Mouse (Mus musculus) heart, adult 2 months (tissue): ENCODE data around the gene Tmcc2. TPM values are rescaled to one million over a fixed set of nuclear protein-coding genes. Genes with fewer than 3 reads are reported as not detected.
A peak's percentile ranks its signal among the peaks of the same experiment; 100 is the strongest.

Experiments used
- DNase-seq, 2 experiments: peaks; one replicate each; pipeline ENCODE4 v3.0.0; 2021
- H3K27ac ChIP-seq: fragments of 200-600 bp; 2 replicates; pipeline ENCODE4 v1.8.1; 2022
- H3K27me3 ChIP-seq: fragments of 200-500 bp; 2 replicates; pipeline ENCODE4 v1.6.1; 2012; ENCODE audit warnings: mild to moderate bottlenecking, low read length, inconsistent platforms, mixed read lengths; ENCODE audit not compliant: control insufficient read depth, insufficient read depth
- H3K36me3 ChIP-seq: fragments of 200-500 bp; 2 replicates; pipeline ENCODE4 v1.6.1; 2012; ENCODE audit warnings: low read length, inconsistent platforms; ENCODE audit not compliant: control insufficient read depth, insufficient read depth
- H3K4me1 ChIP-seq: fragments of 200-500 bp; 2 replicates; pipeline ENCODE4 v1.6.1; 2011; ENCODE audit warnings: low read length; ENCODE audit not compliant: control insufficient read depth, insufficient read depth
- H3K4me3 ChIP-seq: fragments of 200-600 bp; 2 replicates; pipeline ENCODE4 v1.8.1; 2022
- H3K79me2 ChIP-seq: fragments of 200-500 bp; replicated peaks from 2 replicates; pipeline ENCODE4 v1.6.1; 2012; ENCODE audit warnings: mild to moderate bottlenecking, inconsistent platforms, low read length, moderate library complexity, mixed read lengths; ENCODE audit not compliant: control insufficient read depth, insufficient read depth
- H3K9ac ChIP-seq: fragments of 200-500 bp; 2 replicates; pipeline ENCODE4 v1.6.1; 2012; ENCODE audit warnings: low read depth, mild to moderate bottlenecking, control low read depth, inconsistent platforms, low read length, mixed read lengths
- CTCF ChIP-seq: fragments of 200-600 bp; IDR thresholded peaks from 2 replicates; pipeline ENCODE4 v1.8.1; 2022; ENCODE audit warnings: antibody characterized with exemption, mild to moderate bottlenecking, moderate library complexity
- EP300 ChIP-seq: fragments of 200-500 bp; IDR thresholded peaks from 2 replicates; pipeline ENCODE4 v1.6.1; 2011; ENCODE audit warnings: low read depth, low read length, control low read depth; ENCODE audit not compliant: insufficient read depth
- POLR2A ChIP-seq: fragments of 200-500 bp; IDR thresholded peaks from 2 replicates; pipeline ENCODE4 v1.6.1; 2011; ENCODE audit warnings: mild to moderate bottlenecking, low read depth, low read length, control low read depth; ENCODE audit not compliant: insufficient read depth
- WGBS: fragments of 180-500 bp; shearing (Covaris S2); methylation state at CpG from one replicate; pipeline ENCODE4 v1.1.7; 2018; 5-methylcytosine and 5-hydroxymethylcytosine counted together
- intact Hi-C: fragments of 180-260 bp; cut with DNase I; formaldehyde crosslinking; loops from one replicate; pipeline ENCODE4 v1.15.1; 2025
- polyA plus RNA-seq: library from polyadenylated mRNA; depleted of rRNA; stranded (reverse); fragments of >200 nt; gene quantifications from 2 replicates; pipeline ENCODE4 v1.2.3, GENCODE M21; 2012
- total RNA-seq, 2 experiments: library from RNA; stranded (reverse); gene quantifications; 2 replicates each; pipeline ENCODE4 v1.2.3; 2021

Tmcc2 gene
- total and polyA plus RNA-seq, 3 experiments, result 17.5 to 25.4 (median 21.9) TPM

GRCm38 (mm10) chr1:132384001-132384554, 7.0 kb downstream of the Tmcc2 start:
- peak; percentile 63 to 71 for DNase-seq
- 70% methylated on average over 8 of the region's 8 CpGs for WGBS
- Histone ChIP-seq H3K27me3 (no peaks in the 10 kb centered on the region), H3K4me1 (peaks cover 21% of the 10 kb centered on the region), H3K9ac (no peak overlapping the region), H3K36me3 (peaks cover 6% of the 10 kb centered on the region), H3K79me2 (peaks cover 2% of the 10 kb centered on the region; the same call in 1 of the 2 replicates), H3K4me3 (no peak overlapping the region), H3K27ac (peak overlapping the region; percentile 83)
- TF ChIP-seq EP300 (0 out of 2 replicates have a peak, but pooled peaks have one; percentile 42), POLR2A (no peak), CTCF (no peak)
- intact Hi-C loops, result no loop called here

- peaks cover 21% of the 10 kb centered on the region for H3K4me1 ChIP-seq
- H3K27ac ChIP-seq, result no peak overlapping the region
- DNase-seq, result no peak
- H3K27me3 ChIP-seq, result no peaks in the 10 kb centered on the region
- WGBS, result 81% methylated on average over 10 of the region's 10 CpGs
- peaks cover 12% of the 10 kb centered on the region for H3K36me3 ChIP-seq
- TF ChIP-seq CTCF, result no peak
- TF ChIP-seq EP300, result no peak
- TF ChIP-seq POLR2A, result no peak
- H3K4me3 ChIP-seq, result no peak overlapping the region
- H3K79me2 ChIP-seq, result peaks cover 2% of the 10 kb centered on the region; the same call in 1 of the 2 replicates
- intact Hi-C loops, result no loop called here
- H3K9ac ChIP-seq, result no peak overlapping the region
These were observed 9.2 kb downstream of the Tmcc2 start for GRCm38 (mm10) chr1:132381929-132382328.

- Histone ChIP-seq H3K79me2 (peaks cover 2% of the 10 kb centered on the region; the same call in 1 of the 2 replicates), H3K4me1 (peaks cover 28% of the 10 kb centered on the region), H3K27me3 (no peaks in the 10 kb centered on the region), H3K36me3 (peaks cover 17% of the 10 kb centered on the region), H3K4me3 (no peak overlapping the region), H3K27ac (no peak overlapping the region), H3K9ac (no peak overlapping the region)
- intact Hi-C loops, result no loop called here
- TF ChIP-seq CTCF (no peak), POLR2A (no peak), EP300 (no peak)
- 92% methylated on average over 27 of the region's 27 CpGs for WGBS
- no peak for DNase-seq
These were observed 10.5 kb downstream of the Tmcc2 start for GRCm38 (mm10) chr1:132380550-132381100.

DNA sequence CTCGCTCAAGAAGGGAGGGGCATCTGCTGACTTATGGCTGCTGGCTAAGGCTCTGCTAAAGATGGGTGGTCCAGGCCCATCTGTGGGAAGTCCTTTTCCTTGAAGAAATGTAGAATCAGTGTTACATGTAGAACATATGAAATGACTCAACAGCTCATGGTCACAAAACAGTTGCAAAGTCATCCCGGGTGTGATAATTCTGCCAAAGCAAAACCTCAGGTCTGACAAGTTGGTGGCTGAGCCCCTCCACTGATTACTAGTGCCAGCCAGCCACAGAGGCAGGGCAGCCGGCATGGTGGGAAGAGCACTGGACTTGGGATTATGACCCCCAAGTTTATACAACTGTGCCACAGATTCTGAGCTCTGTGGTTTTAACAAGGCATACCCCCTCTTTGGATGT, 13.3 kb downstream of the Tmcc2 start:
- TF ChIP-seq EP300, result no peak
- TF ChIP-seq CTCF, result no peak
- no peak for TF ChIP-seq POLR2A
- WGBS, result 78% methylated on average over 3 of the region's 3 CpGs
- Histone ChIP-seq H3K79me2 (peaks cover 2% of the 10 kb centered on the region; the same call in 1 of the 2 replicates), H3K27me3 (no peaks in the 10 kb centered on the region), H3K27ac (peak overlapping the region; percentile 74), H3K36me3 (peaks cover 16% of the 10 kb centered on the region), H3K4me1 (peaks cover 35% of the 10 kb centered on the region), H3K9ac (no peak overlapping the region), H3K4me3 (no peak overlapping the region)
- intact Hi-C loops, result no loop called here
- DNase-seq, result no peak

GRCm38 (mm10) chr1:132377055-132377365, 14.1 kb downstream of the Tmcc2 start:
- Histone ChIP-seq H3K27ac (peak overlapping the region; percentile 74), H3K36me3 (peaks cover 16% of the 10 kb centered on the region), H3K27me3 (no peaks in the 10 kb centered on the region), H3K4me3 (no peak overlapping the region), H3K4me1 (peaks cover 36% of the 10 kb centered on the region), H3K79me2 (no peaks in the 10 kb centered on the region; the same call in 1 of the 2 replicates), H3K9ac (no peak overlapping the region)
- 28% methylated on average over 7 of the region's 7 CpGs for WGBS
- TF ChIP-seq CTCF, result no peak
- DNase-seq, result peak in 1 of 2 experiments; percentile 67
- intact Hi-C loops, result no loop called here

- H3K4me3 ChIP-seq, result no peak overlapping the region
- DNase-seq, result peak; percentile 47 to 60
- intact Hi-C loops, result no loop called here
- WGBS, result 46% methylated on average over 8 of the region's 8 CpGs
- H3K36me3 ChIP-seq, result peaks cover 16% of the 10 kb centered on the region
- H3K4me1 ChIP-seq, result peaks cover 39% of the 10 kb centered on the region
- no peaks in the 10 kb centered on the region for H3K79me2 ChIP-seq
- H3K27ac ChIP-seq, result peak overlapping the region; percentile 74
- no peak for TF ChIP-seq POLR2A
- no peak for TF ChIP-seq EP300
- no peak for TF ChIP-seq CTCF
- no peaks in the 10 kb centered on the region for H3K27me3 ChIP-seq
- no peak overlapping the region for H3K9ac ChIP-seq
These were observed 14.6 kb downstream of the Tmcc2 start for GRCm38 (mm10) chr1:132376211-132377054.
